Mouse (Mus musculus): ENCODE results near the gene Unc5a.

DNA sequence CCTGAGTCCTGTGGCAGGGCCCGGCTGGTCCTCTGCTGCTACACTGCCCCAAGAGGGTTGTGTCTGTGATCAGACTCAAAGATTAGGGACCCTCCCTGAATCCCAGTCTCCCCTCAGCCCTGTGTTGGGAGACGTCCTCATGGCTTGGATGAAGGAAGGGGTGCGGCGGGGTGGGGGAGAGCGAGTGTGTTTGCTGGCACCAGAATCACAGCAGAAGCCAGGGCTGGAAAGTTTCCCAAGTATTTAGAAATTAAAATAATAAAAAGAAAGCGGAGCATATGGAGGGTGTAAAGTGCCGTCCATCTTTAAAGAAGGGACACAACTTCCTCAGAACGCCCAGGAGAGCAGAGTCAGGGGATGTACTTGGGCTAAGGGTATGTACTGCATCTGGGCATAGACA, 14.3 kb upstream of the Unc5a start:
- TF ChIP-seq POLR2A (IDR thresholded peaks at IDR 0.05; ENCODE audit: insufficient read length, low read depth) (no peak), MAX (IDR thresholded peaks at IDR 0.05; ENCODE audit: low read depth) (no peak), MYOG (IDR thresholded peaks at IDR 0.05; ENCODE audit: control insufficient read depth in 1 of 3, insufficient read depth in 1 of 3, insufficient read length in 2 of 3, low read depth in 2 of 3) (no peak), USF1 (IDR thresholded peaks at IDR 0.05; ENCODE audit: low read depth) (no peak), REST (IDR thresholded peaks at IDR 0.05; ENCODE audit: insufficient read depth, insufficient read length) (no peak)

Data from myocyte (in vitro differentiated cells).